Mouse (Mus musculus) right cerebral cortex, postnatal 14 days (tissue): ENCODE measurements at regions not wholly inside any gene's neighbourhood (a gene's known extent, or its start where the extent isn't known, plus 50 kb on each side); places are given as distances from the start of the nearest gene placed in this dataset.

ENCODE experiments used
- DNase-seq: peaks from one replicate; pipeline ENCODE4 v3.0.0; 2022

DNA sequence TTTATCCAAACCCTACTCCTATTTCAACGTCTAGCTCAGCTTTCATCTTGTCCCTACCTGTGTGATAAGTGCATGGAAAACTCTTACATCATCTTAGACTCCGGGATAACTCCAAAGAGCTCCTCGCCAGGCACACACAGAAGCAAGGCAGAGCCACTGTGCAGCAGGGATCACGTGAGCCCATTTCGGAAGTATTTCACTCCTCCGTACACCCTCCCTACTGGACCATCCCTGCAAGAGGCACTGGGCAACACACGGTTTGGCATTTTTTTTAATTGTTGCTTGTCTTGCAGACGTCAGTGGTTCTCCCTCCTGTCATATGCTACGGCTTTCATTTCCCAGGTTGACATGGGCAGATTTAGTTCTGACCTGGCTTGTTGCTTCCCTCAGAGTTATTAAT lies 316.0 kb upstream of the Jarid2 start:
- no peak for DNase-seq

DNA sequence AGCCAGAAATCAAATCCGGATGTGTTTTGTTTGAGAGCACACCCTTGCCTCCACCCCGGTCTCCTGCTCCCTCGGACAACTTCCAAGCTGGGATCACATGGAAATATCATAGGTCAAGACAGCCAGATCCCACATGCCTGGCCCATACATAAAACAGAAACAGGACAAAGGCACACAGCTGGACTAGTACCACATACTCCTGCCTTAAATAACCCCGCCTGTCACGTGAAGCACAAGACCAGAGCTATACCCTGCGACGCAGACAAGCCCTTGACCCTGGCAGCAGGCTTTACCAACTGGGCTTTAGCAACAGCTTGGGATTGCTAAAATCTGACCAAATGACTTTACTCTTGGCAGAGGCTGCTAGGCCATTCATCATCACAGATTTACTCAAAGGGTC lies 313.3 kb upstream of the Jarid2 start:
- DNase-seq = no peak

DNA sequence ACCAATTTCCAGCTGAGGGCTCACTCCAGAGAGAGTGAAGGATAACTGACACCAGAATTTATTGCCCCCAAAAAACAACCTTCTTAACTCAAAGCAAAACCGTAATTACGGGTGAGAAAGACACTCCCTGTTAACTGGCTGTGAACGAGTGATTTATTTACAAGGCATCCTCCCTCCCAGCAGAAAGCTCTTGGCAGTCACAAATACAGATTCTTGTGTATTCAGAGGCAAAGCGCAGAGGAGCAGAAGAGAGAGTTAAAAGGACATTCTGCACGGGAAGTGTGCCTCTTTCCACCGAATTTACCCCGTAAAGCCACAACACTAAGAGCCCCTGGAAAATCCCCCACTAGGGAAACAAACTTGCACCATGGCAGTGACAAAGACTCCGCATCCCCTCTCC lies 312.3 kb upstream of the Jarid2 start:
- no peak for DNase-seq

DNA sequence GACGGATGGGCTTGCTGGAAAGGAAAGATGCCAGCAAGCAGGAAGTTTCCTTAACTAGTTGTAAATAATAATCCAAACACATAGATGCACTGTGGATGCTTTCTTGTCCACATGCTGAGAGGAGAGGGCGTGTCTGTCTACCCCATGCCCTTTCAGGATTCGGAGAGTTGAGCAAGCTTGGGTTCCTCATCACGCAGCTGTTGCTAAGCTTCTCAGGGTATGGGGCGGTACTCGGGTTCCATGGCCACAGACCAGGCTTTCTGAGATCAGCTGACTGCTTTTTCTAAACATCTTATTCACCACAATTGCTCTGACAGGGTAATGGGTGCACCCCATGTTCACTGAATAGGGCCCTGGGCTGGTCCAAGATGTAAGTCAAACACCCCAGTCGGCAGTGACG lies 310.2 kb upstream of the Jarid2 start:
- no peak for DNase-seq

DNA sequence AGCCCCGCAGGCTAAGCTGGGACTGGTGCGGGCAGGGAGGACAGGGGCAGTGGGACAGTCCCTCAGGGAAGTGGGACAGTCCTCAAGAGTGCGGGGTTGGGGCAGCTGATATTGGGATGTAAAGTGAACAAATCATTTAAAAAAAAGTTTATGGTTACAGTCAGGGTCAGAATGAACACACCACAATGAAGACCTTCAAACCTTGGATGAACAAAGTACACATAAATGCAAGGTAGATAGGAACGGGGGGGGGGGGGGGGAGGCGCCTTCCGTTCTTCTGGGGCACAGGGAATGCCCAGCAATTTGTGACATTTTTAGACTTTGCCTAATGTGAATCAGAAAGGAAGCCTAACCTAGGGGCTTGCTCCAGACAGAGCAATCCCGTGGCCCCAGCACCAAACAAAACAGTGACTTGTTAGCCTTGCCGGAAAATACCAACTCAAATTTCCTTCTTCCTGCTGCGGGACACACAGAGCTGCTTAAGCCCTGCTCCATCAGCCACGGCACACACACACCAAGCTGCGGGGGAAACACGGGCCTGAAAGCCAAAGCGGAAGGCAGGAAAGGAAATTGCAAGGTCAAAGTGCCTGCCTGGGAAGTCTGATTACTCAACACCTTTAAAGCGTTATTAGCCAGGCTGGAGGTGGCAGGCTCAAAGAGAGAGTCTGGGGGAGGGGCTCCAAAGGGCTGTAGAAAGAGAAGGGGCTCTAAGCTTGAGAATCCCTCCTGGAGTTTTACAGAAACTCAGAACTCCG lies 309.6 kb upstream of the Jarid2 start:
- DNase-seq = no peak

DNA sequence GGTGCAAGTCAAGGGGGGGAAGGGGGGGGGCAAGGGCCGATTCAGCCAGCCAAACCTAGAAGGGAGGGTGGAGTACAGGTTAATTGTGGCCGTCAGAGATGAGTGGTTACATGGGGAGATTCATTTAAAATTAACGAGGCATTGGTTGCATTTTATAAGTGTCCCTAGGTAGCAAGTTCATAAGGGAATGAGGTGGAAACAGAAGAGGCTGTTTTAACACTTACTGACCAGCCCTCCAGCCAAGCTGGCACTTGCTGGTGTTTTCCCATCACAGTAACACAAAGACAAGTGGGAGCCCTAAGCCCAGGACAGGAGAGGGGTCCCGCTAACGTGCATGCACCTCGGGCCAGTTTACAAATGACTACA lies 309.1 kb upstream of the Jarid2 start:
- no peak for DNase-seq

DNA sequence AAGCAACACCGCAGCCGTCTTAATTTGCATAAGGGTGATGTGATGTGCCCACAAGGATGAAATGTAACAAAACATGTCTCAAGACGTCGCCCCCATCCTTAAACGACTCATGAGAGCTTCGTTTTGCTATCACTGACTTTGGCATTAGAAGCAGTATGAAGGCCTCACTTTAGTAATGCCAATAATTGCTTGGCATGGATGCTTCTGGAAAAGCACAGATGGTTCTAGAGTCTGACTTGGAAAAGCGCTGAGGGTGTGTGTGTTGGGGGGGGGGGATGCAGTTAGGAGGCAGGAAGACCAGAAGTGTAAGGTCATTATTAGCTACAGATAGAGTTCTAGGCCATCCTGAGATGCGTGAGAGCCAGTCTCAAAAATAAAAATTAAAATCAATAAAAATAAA lies 308.3 kb upstream of the Jarid2 start:
- no peak for DNase-seq

DNA sequence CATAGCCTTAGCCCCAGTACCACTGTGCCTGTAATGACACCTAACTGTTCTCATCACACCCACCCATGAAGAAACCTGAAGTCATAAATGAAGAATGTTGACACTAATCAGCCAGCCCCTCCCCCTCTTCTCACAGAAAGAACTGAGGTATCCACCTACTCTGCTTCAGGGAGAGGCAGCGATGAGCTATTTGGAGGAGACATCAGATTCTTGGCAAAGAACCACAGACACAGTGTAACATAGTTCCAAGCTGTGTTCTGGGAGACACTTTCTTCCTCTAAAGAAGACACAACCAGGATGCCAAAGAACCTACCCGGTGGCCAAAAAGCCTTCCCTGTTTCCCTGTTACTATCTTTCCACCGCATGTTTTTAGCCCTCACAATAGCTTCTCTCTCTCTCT lies 307.8 kb upstream of the Jarid2 start:
- peak; percentile 47 for DNase-seq

DNA sequence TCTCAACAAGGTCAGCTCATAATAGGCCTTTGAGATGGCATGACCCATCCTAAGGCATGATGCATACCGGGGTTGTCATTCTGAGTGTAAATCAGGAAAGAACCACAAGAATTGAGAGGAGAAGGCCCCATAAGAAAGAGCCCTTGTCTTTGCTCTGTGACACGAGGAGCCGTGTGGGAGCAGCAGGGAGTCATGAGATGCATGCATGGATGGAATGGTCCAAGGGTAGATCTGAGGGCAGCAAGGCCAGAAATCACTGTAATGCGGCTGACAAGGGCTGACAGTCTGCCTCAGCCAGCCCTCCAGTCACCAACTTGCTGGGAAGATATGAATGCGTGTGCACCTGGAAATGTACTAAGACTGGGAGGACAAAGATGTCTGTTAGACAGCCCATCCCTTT lies 307.4 kb upstream of the Jarid2 start:
- no peak for DNase-seq

DNA sequence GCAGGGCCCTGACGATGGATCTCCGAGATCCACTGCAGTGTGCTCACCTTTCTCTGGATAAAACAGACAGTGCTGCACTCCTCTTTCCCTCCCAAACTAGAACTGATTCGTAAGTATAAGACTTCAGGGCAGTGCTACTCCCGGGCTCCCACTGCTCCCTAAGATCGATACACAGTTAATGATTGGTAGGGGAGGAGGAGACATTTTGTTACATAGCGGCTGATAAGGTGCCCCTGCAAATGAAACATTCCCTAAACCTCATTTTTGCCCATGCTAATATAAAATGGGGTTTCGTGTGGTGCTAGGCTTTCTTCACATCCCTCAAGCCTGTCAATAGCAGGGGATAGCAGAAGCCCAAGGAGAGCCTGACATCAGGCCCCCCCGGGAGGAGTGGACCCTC lies 298.8 kb upstream of the Jarid2 start:
- no peak for DNase-seq

DNA sequence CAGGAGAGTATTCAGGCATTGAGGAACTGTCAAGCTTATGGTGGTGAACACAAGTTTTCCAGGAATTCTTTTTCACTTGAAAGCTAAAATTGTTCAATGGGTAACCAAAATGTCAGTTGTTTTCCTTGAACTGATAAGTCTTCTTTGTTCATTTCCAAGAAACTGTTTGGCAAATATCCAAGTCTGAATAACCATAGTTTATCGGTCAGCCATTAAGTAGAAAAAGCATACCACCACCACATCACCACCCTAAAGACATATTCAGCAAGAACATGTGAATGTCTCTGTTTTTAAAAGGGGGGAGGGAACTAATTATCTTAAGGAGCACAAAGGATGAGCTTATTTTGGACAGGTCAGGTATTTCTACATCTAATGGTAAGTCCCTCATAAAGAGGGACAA lies 291.6 kb upstream of the Jarid2 start:
- no peak for DNase-seq

DNA sequence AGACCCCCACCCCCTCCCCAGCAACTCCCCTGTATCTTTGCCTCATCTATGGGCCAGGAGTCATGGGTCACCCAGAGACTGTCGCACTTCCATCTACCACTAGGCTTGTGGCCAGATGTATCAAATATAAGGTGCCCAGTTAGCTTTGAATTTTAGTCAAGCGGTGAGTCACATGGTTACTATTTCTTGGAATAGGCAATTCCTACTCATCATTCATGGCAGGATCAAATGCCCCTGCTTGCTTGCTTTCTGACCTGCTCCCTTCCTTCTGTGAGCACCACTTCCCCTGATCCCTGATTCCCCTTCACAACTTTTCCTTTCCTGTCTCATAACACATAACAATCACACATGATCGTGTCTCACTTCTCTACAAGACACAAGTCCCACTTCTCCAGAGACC lies 288.2 kb upstream of the Jarid2 start:
- DNase-seq = no peak

DNA sequence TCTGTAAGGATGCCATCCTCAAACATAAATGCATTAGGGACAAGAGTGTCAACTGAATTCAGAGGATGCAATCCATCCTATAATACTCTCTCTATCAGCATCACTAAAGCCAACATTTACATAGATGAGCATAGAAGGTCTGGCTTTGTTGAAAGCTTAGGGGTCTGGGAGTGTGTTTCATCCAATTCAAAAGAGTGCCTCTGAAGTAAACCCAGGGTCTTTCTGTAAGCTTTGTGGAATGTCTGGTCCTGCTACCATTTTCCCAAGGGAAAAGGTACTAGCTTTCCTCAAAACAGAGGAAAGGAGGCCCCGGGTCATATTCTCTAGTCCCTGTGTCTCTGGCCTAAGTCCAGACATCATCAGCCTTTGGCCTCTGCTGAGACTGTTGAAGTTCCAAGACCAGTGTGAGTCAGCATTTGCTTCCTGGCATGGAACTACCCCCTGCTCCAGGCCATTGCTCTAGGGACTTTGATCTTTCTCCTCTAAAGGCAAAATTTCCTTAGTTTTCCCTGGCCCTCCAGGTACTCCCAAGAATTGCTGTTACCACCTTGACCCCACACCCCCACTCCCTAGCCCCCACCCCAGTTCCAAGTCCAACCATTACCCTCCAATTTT lies 280.0 kb upstream of the Jarid2 start:
- DNase-seq = no peak

DNA sequence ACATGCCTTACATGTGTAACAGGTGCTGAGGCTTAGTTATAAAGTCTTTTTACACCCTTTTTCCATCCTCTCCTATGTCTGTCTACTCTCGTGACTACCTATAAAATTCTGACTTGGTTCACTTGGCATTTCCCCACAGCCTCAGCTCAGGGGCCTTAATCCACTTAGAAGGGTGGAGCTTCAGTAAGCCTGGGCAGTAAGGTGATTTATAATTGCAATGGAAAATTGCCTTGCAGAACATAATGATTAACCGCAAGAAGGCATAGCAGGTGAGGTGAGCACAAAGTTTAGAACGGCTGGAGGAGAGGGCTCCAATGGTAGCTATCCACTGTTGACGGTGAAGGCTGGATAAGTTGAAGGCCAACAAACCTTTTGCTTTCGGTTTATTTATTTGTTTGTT lies 278.1 kb upstream of the Jarid2 start:
- DNase-seq = no peak

DNA sequence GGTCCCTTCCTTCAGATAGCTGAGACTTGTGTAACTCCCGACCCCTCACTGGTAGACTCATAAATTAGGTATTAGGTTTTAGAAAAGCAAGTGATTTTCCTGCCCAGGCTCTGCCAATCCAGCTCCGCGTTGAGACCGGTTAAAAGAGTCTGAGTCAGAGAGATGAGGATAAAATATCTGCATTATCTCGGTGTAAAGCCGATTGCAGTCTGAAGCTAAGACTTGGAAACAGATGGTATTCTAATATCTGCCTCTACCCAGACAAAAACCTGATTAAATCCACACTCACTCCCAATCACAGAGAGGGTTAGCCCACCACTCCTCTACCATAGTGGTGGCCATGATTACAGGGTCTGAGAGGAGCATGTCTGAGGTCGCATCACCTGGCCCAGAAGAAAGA lies 276.1 kb upstream of the Jarid2 start:
- no peak for DNase-seq

DNA sequence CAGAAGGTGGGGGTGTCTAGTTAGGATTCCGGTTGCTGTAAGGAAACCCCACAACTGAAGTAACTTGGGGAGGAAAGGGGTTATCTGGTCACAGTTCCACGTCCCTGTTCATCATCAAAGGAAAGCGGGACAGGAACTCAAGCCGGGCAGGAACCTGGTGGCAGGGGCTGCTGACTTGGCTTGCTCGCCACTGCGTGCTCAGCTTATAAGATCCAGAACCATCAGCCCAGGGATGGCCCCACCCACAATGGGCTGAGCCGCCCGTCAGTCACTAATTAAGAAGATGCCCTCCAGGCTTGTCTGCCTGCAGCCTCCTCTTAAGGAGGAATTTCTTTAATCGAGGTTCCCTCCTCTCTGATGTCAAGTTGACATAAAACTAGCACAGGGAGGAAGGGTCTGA lies 275.1 kb upstream of the Jarid2 start:
- no peak for DNase-seq

DNA sequence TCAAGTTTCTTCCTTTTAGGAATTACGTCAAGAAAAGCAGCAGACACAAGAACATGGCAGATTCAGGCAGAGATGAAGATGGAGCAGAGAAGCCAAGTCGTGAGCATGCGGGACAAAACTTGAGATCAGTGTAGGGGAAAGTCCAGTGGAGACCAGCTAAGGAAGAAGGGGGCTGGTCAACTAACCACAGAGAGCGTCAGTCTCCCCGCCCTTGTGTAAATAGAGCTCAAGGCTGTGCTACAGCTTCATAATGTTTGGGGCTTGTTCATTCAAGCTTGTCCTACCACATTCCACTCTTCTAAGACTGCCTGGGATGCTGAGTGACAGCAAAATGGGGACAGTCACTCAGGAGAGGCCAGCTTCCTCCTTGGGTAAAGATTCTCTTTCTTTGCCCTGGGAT lies 274.1 kb upstream of the Jarid2 start:
- DNase-seq = no peak

DNA sequence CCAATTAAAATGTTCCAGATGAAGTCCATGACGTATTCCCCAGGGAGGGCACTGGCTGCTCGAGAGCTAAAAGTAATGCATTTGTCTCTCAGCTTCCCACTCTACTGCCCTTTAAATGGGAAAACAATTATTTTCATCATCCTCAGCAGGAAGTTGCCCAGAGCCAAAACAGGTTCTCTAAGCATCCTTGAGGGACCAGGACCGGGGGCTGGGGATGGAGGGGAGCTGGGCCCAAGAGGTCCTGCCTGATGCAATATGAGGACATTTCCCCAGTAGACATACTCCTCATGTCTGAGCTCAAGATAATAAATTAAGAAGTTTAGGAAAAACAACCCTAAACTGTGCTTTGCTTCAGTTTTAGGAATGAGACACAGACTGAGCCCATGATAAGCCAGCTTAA lies 270.5 kb upstream of the Jarid2 start:
- DNase-seq = no peak

DNA sequence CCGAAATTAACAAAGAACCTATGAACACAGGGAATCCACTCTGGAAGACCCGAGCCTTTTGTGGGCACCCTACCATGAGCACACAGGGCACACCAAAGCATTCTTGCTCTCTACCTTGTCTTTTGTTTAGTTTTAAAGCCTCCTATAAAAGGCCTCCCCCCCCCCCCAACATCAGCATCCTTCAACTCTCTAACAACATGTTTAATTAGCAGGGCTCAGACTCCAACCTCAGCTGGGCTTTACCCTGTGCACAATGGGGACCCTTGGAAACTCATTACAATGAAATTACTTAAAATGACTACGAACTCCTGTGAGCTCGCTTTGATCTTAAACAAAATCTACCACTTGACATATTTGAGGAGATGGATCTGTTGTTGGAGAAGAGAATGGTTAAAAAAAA lies 270.1 kb upstream of the Jarid2 start:
- no peak for DNase-seq

DNA sequence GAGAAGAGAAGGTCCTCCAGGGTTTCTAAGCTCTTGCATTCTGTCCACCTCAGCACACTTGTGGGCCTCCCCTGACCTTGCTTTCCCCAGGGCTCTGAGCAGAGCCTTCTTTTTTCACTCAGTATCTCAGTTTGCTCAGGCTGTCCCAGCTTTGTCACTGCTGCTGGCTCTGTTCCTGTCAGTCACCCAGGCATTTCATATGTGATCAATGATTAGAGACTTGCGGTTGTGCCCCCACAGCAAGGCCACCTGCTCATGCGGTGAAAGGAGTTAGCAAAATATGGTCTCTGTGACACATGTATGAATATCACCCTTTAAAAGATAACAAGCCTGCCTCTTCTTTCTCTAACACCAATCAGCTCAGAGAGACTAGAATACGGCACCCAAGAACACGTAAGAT lies 265.6 kb upstream of the Jarid2 start:
- no peak for DNase-seq

DNA sequence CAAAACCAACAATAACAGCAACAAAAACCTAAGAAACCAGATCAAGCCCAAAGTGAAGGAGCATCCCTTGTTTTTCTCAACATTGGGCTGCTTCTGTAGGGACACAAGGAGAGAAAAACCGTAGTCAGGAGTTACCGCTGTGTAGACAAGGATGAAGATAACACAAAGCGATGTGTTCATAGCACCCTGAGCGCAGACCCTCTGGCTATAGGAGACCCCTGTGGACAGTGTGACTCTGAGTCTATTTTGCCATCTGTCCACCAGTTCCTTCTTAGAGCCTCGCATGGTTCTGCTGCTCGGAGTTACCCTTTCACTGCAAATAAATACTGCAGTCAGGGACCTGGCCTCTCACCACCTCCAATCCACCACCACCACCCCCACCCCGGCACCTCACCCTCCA lies 263.7 kb upstream of the Jarid2 start:
- DNase-seq = no peak

DNA sequence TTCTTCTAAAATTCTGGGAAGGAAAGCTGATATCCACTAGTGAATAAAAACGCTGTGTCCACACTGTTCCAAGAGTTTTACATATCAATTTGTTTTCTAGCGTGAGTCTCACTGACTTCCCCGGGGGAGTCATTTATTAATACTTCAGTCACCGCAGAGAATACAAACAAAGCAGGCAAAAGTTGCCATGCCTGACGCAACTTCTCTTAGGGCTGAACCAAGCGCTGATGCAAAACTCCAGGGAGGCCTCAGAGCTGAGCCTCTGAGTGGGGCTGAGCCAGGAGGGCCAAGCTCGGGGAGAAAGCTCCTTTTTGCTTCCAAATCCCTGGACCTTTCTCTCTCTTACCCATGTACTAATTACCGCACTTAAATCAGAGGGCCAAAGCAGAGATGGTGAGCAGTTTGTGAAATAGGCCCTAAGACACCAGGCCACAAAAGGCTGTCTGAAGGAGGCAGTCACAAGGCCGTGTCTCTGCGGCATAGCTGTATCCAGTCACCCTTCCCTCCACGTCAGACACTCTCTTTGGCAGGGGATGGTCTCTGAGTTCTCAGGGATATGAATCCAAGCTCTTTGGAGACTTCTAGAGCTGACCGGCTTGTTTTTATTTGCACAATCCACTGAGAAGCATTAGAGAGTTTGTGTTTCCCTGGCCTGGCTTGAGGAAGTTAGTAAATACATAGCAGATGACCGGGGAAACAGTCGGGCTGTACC lies 260.2 kb upstream of the Jarid2 start:
- DNase-seq = no peak

DNA sequence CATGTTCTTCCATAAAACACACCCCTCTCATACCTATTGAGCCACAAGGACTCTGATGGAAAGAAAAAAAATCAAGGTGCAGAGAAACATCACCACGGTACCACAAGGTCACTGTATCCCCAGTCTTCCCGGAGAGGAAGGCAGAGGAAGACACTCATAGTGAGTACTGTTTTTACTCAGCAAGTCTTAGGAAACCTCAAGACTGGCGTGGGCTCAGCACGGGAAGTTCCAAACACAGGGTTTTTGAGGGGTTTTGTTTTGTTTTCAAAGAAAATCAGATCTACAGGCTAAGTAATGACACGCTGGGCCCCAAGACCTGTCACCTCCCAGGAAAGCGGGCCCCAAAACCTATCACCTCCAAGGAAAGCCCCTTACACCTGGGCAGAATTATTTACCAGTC lies 259.6 kb upstream of the Jarid2 start:
- DNase-seq = no peak

DNA sequence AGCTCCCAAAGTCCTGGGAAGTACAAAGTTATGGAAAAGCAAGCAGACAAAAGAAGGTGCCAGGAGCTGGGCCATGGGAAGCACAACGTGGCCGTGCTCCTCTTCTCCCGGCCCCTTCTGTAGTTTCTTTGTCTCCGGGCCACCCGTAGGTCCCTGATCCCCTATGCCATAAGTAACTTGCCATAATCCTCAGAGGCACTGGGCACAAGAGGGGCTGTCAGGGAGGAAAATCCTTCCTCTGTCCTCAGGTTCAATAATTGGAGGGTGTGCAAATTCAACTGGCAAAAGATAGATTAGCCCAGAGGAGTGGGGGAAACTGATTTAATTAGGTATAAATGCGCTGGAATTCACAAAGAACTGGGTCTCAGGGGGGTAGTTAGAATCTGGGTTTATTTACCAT lies 256.1 kb upstream of the Jarid2 start:
- no peak for DNase-seq

DNA sequence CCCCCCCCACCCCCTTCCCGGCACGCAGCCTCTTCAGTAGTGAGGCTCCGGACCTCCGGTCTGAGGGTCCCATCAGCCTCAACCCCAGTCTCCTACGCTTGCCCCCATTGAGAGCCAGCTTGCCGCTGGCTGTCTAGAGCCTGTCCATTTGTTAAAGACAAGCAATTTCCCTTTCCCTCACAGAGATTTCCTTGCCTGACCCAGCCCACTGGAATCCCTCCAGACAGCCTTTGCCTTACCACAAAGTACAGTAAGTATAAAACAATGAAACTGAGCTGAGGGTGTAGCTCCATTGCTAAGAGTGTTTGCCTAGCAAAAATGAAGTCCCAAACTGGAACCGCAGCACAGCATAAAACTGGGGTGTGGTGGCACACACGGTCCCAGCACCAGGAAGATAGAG lies 252.4 kb upstream of the Jarid2 start:
- no peak for DNase-seq
